Mouse (Mus musculus) gastrocnemius, adult 2 months (tissue): ENCODE data around the gene Card9. TPM values are rescaled to one million over a fixed set of nuclear protein-coding genes. Genes with fewer than 3 reads are reported as not detected.

Experiments used
- DNase-seq: peaks from one replicate; pipeline ENCODE4 v3.0.0; 2022
- H3K27ac ChIP-seq: fragments of 200-600 bp; 2 replicates; pipeline ENCODE4 v1.8.1; 2022; ENCODE audit warnings: mild to moderate bottlenecking
- H3K4me3 ChIP-seq: fragments of 200-600 bp; 2 replicates; pipeline ENCODE4 v1.8.1; 2022; ENCODE audit warnings: mild to moderate bottlenecking, moderate library complexity
- CTCF ChIP-seq: fragments of 200-600 bp; IDR thresholded peaks from 2 replicates; pipeline ENCODE4 v1.8.1; 2022; ENCODE audit warnings: antibody characterized with exemption, mild to moderate bottlenecking, moderate library complexity
- intact Hi-C: fragments of 180-260 bp; cut with DNase I; formaldehyde crosslinking; loops from one replicate; pipeline ENCODE4 v1.15.1; 2025
- long read RNA-seq, 2 experiments: library from polyadenylated mRNA; stranded (forward); transcript quantifications; one replicate each; pipeline ENCODE4 v2.0.0; 2021
- total RNA-seq, 2 experiments: library from RNA; stranded (reverse); gene quantifications; 2 replicates each; pipeline ENCODE4 v1.2.3; 2021

The Card9 gene
- 1 to 10 TPM; 1.1 to 1.2 TPM for total RNA-seq
- long read RNA-seq, experiment 1, result 0 reads
- long read RNA-seq, experiment 2, partial matches to known transcripts, result 0 of 1 reads
- long read RNA-seq, experiment 2, other reads (novel, unspliced or antisense), result 1 of 1 reads

- H3K27ac ChIP-seq, result peak within 1 kb of the TSS; percentile 87
These were observed at the start of gene Card9 for GRCm38 (mm10) chr2:26360772-26361171. Card9 (minus strand) TSS chr2:26360918.

GRCm38 (mm10) chr2:26410091-26410490 lies 49.4 kb upstream of the Card9 start:
- no peak for DNase-seq
- H3K4me3 ChIP-seq, result no peak overlapping the region
- intact Hi-C loops, result no loop called here
- H3K27ac ChIP-seq, result 0 out of 2 replicates have a peak overlapping the region, but pooled peaks have one; percentile 5
- TF ChIP-seq CTCF, result no peak

More at GRCm38 (mm10) chr2:26360772-26361171, at the start of gene Card9:
- no peak for TF ChIP-seq CTCF
- DNase-seq, result no peak
- peak within 1 kb of the TSS; percentile 45 for H3K4me3 ChIP-seq
- intact Hi-C loops, result no loop called here

GRCm38 (mm10) chr2:26409362-26409761 lies 48.6 kb upstream of the Card9 start:
- intact Hi-C loops, result loop anchor here (5.0 kb wide), 1 partner anchor 33 kb away; no protein-coding TSS in a partner anchor
- Histone ChIP-seq H3K4me3 (peak overlapping the region; percentile 93), H3K27ac (peak overlapping the region; percentile 97)
- DNase-seq, result no peak
- TF ChIP-seq CTCF, result no peak

- TF ChIP-seq CTCF, result peak; percentile 98; the same call in 1 of the 2 replicates
- H3K4me3 ChIP-seq, result peak within 1 kb of the TSS; percentile 93
- DNase-seq, result peak; percentile 98
- H3K27ac ChIP-seq, result peak within 1 kb of the TSS; percentile 97
- intact Hi-C loops, result loop anchor here (5.0 kb wide), 1 partner anchor 34 kb away; no protein-coding TSS in a partner anchor
These were observed 48.0 kb upstream of the Card9 start, which contains the start of gene Inpp5e for GRCm38 (mm10) chr2:26408515-26409356. Inpp5e (minus strand) TSS chr2:26409203.

- TF ChIP-seq CTCF, result no peak
- DNase-seq, result no peak
- no peak overlapping the region for H3K4me3 ChIP-seq
- intact Hi-C loops, result no loop called here
- H3K27ac ChIP-seq, result no peak overlapping the region
These were observed 42.6 kb upstream of the Card9 start for GRCm38 (mm10) chr2:26403306-26403705.

- no peak overlapping the region for H3K4me3 ChIP-seq
- TF ChIP-seq CTCF, result no peak
- DNase-seq, result no peak
- H3K27ac ChIP-seq, result no peak overlapping the region
- intact Hi-C loops, result no loop called here
These were observed 41.5 kb upstream of the Card9 start for GRCm38 (mm10) chr2:26402265-26402664.

- TF ChIP-seq CTCF, result no peak
- intact Hi-C loops, result no loop called here
- no peak for DNase-seq
- Histone ChIP-seq H3K4me3 (no peak overlapping the region), H3K27ac (peak overlapping the region; percentile 60; the same call in 1 of the 2 replicates)
These were observed 40.3 kb upstream of the Card9 start for GRCm38 (mm10) chr2:26401023-26401422.

GRCm38 (mm10) chr2:26400296-26400695 lies 39.6 kb upstream of the Card9 start:
- DNase-seq, result no peak
- H3K27ac ChIP-seq, result peak overlapping the region; percentile 60
- TF ChIP-seq CTCF, result no peak
- no peak overlapping the region for H3K4me3 ChIP-seq
- intact Hi-C loops, result no loop called here

GRCm38 (mm10) chr2:26399647-26400046 lies 38.9 kb upstream of the Card9 start:
- H3K4me3 ChIP-seq, result no peak overlapping the region
- peak overlapping the region; percentile 60 for H3K27ac ChIP-seq
- DNase-seq, result peak; percentile 63
- TF ChIP-seq CTCF, result no peak
- intact Hi-C loops, result loop anchor here (10.0 kb wide), 1 partner anchor 375 kb away; the partner anchor contains the start of gene Ubac1

GRCm38 (mm10) chr2:26398978-26399377 lies 38.3 kb upstream of the Card9 start:
- Histone ChIP-seq H3K27ac (peak overlapping the region; percentile 60), H3K4me3 (no peak overlapping the region)
- TF ChIP-seq CTCF, result no peak
- intact Hi-C loops, result loop anchor here (10.0 kb wide), 1 partner anchor 374 kb away; the partner anchor contains the start of gene Ubac1
- DNase-seq, result no peak

- no peak overlapping the region for H3K27ac ChIP-seq
- H3K4me3 ChIP-seq, result no peak overlapping the region
- no peak for DNase-seq
- intact Hi-C loops, result loop anchor here (10.0 kb wide), 1 partner anchor 367 kb away; the partner anchor contains the start of gene Ubac1
- no peak for TF ChIP-seq CTCF
These were observed 30.9 kb upstream of the Card9 start for GRCm38 (mm10) chr2:26391617-26392016.

- TF ChIP-seq CTCF, result no peak
- Histone ChIP-seq H3K4me3 (no peak overlapping the region), H3K27ac (no peak overlapping the region)
- intact Hi-C loops, result loop anchor here (10.0 kb wide), 1 partner anchor 366 kb away; the partner anchor contains the start of gene Ubac1
- no peak for DNase-seq
These were observed 30.2 kb upstream of the Card9 start for GRCm38 (mm10) chr2:26390954-26391353.
